Mouse (Mus musculus) myocyte (in vitro differentiated cells): ENCODE measurements at regions not wholly inside any gene's neighbourhood (a gene's known extent, or its start where the extent isn't known, plus 50 kb on each side); places are given as distances from the start of the nearest gene placed in this dataset.
A peak's percentile ranks its signal among the peaks of the same experiment; 100 is the strongest.

Experiments used
- H3K27me3 ChIP-seq: one replicate; pipeline ENCODE4 v1.6.1; 2011; ENCODE audit not compliant: control insufficient read depth, insufficient read depth, insufficient read length
- H3K36me3 ChIP-seq: one replicate; pipeline ENCODE4 v1.6.1; 2011; ENCODE audit not compliant: control insufficient read depth, insufficient read depth
- H3K4me2 ChIP-seq: one replicate; pipeline ENCODE4 v1.6.1; 2011; ENCODE audit warnings: low read depth, control low read depth
- H3K4me3 ChIP-seq: one replicate; pipeline ENCODE4 v1.5.1; 2011; ENCODE audit warnings: mild to moderate bottlenecking, control low read depth, moderate library complexity
- H3K79me2 ChIP-seq: one replicate; pipeline ENCODE4 v1.6.1; 2011; ENCODE audit not compliant: control insufficient read depth, insufficient read depth
- H3ac ChIP-seq: one replicate; pipeline ENCODE4 v1.6.1; 2011; ENCODE audit not compliant: control insufficient read depth, insufficient read length
- CEBPB ChIP-seq: IDR thresholded peaks from 2 replicates; pipeline ENCODE4 v1.6.1; 2011; ENCODE audit warnings: mild to moderate bottlenecking, moderate library complexity; ENCODE audit not compliant: poor library complexity, insufficient read depth, severe bottlenecking
- E2F4 ChIP-seq: IDR thresholded peaks from one replicate; pipeline ENCODE4 v1.6.1; 2011; ENCODE audit warnings: mild to moderate bottlenecking, control low read depth, moderate library complexity; ENCODE audit not compliant: insufficient read depth
- MAX ChIP-seq: IDR thresholded peaks from one replicate; pipeline ENCODE4 v1.6.1; 2011; ENCODE audit warnings: low read depth, mild to moderate bottlenecking, control low read depth
- MYOD1 ChIP-seq, 3 experiments: IDR thresholded peaks; one replicate each; pipeline ENCODE4 v1.6.1; 2011; ENCODE audit warnings: control low read depth in 2 of 3, low read depth in 2 of 3, mild to moderate bottlenecking in 2 of 3, moderate library complexity in 1 of 3; ENCODE audit not compliant: insufficient read length in 2 of 3, control insufficient read depth in 1 of 3
- MYOG ChIP-seq, 3 experiments: IDR thresholded peaks; one replicate each; pipeline ENCODE4 v1.6.1; 2011; ENCODE audit warnings: control low read depth in 2 of 3, low read depth in 2 of 3, mild to moderate bottlenecking in 2 of 3; ENCODE audit not compliant: insufficient read length in 2 of 3, control insufficient read depth in 1 of 3, insufficient read depth in 1 of 3
- POLR2A ChIP-seq: IDR thresholded peaks from one replicate; pipeline ENCODE4 v1.6.1; 2011; ENCODE audit warnings: low read depth, mild to moderate bottlenecking, control low read depth, moderate library complexity; ENCODE audit not compliant: insufficient read length
- POLR2AphosphoS2 ChIP-seq: IDR thresholded peaks from one replicate; pipeline ENCODE4 v1.6.1; 2011; ENCODE audit warnings: low read depth, control low read depth; ENCODE audit not compliant: insufficient read length
- REST ChIP-seq: IDR thresholded peaks from one replicate; pipeline ENCODE4 v1.6.1; 2011; ENCODE audit warnings: mild to moderate bottlenecking, control low read depth, moderate library complexity; ENCODE audit not compliant: insufficient read depth, insufficient read length
- SRF ChIP-seq: IDR thresholded peaks from one replicate; pipeline ENCODE4 v1.6.1; 2011; ENCODE audit warnings: low read depth; ENCODE audit not compliant: control insufficient read depth, insufficient read length
- TCF12 ChIP-seq: IDR thresholded peaks from one replicate; pipeline ENCODE4 v1.6.1; 2011; ENCODE audit warnings: mild to moderate bottlenecking, control low read depth; ENCODE audit not compliant: poor library complexity, insufficient read depth, severe bottlenecking
- TCF3 ChIP-seq: IDR thresholded peaks from one replicate; pipeline ENCODE4 v1.6.1; 2011; ENCODE audit warnings: low read depth, control low read depth; ENCODE audit not compliant: insufficient read length
- USF1 ChIP-seq: IDR thresholded peaks from one replicate; pipeline ENCODE4 v1.6.1; 2011; ENCODE audit warnings: low read depth, mild to moderate bottlenecking, control low read depth, moderate library complexity

DNA sequence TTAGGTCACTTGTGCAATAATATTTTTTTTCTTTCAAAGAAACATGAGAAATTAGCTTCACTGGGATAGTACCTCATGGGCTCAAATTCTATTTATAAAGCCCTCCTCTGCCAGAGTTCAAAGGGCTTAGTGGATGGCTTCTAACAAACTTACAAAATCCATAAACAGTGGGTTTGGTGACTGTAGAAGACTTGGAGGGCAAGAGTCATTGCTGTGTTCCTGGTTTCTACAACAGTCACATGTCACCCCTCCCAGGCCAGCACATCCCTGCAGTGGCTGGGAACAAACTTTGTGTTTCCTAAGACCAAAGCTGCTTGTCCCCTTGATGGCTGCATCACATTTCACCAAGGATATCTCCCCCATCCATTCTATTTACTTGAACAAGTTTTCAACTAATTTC is 66.5 kb downstream of the Gm5426 start:
- no peak for TF ChIP-seq MYOD1 (IDR thresholded peaks at IDR 0.05; ENCODE audit: control insufficient read depth in 1 of 3, insufficient read length in 2 of 3, low read depth in 2 of 3)
- TF ChIP-seq MYOG (IDR thresholded peaks at IDR 0.05; ENCODE audit: control insufficient read depth in 1 of 3, insufficient read depth in 1 of 3, insufficient read length in 2 of 3, low read depth in 2 of 3) = no peak
- no peak for TF ChIP-seq POLR2AphosphoS2
- TF ChIP-seq E2F4 = no peak
- no peak for TF ChIP-seq USF1
- TF ChIP-seq TCF12 = no peak
- TF ChIP-seq MAX = no peak

DNA sequence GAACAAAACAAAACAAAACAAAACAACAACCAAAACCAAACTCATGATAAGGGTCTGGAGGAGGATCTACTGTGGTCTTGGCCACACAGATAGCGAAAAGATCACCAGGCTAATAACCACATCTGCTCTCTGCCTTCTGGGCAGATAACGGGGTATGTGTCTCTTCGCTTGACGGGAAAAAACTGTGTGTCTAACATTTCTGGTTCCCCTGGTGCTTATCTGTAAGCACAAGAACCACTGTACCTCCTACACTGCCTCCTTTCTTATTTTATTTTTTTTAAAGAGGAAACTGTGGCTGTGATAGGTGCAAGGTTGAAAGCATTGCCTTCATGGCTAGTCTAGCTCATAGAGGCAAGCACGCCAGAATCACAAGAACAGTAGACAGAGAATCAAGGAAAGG is 67.8 kb downstream of the Gm5426 start:
- H3K4me2 ChIP-seq = no peak overlapping the region
- H3K4me3 ChIP-seq = no peak overlapping the region
- H3K79me2 ChIP-seq = no peaks in the 10 kb centered on the region
- H3ac ChIP-seq = no peak overlapping the region
- H3K36me3 ChIP-seq = no peaks in the 10 kb centered on the region
- TF ChIP-seq TCF3 = no peak
- TF ChIP-seq MYOG (IDR thresholded peaks at IDR 0.05; ENCODE audit: control insufficient read depth in 1 of 3, insufficient read depth in 1 of 3, insufficient read length in 2 of 3, low read depth in 2 of 3) = no peak
- no peak for TF ChIP-seq CEBPB
- no peak for TF ChIP-seq SRF
- TF ChIP-seq POLR2AphosphoS2 = no peak
- no peak for TF ChIP-seq POLR2A
- no peak for TF ChIP-seq TCF12
- no peak for TF ChIP-seq REST
- TF ChIP-seq MYOD1 (IDR thresholded peaks at IDR 0.05; ENCODE audit: control insufficient read depth in 1 of 3, insufficient read length in 2 of 3, low read depth in 2 of 3) = no peak
- no peak for TF ChIP-seq E2F4
- TF ChIP-seq USF1 = no peak
- no peaks in the 10 kb centered on the region for H3K27me3 ChIP-seq

More for the DNA sequence above, 66.5 kb downstream of the Gm5426 start:
- H3K4me2 ChIP-seq = no peak overlapping the region
- no peaks in the 10 kb centered on the region for H3K36me3 ChIP-seq
- no peaks in the 10 kb centered on the region for H3K27me3 ChIP-seq
- no peaks in the 10 kb centered on the region for H3K79me2 ChIP-seq
- no peak overlapping the region for H3K4me3 ChIP-seq
- no peak overlapping the region for H3ac ChIP-seq

DNA sequence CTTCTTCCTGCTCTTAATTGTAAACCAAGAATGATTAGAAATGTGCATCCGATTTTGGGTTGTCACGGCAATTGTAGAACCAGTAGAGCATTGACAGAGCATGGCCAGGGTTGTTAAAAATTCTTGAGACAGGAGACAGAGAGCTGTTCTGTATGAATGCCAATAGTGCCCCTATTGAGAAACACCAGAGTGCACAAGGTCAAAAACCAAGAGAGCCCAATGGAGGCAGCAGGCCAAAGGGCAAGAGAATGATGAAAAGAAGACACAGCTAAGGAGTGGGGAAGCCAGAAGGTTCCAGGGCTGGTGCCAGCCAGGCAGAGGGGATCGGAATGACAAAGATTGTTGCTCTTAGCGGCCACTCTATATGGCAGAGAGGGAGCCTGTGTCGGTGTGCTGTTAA is 72.8 kb downstream of the Gm5426 start:
- Histone ChIP-seq H3K79me2 (no peaks in the 10 kb centered on the region), H3K4me3 (no peak overlapping the region), H3K27me3 (no peaks in the 10 kb centered on the region), H3K4me2 (no peak overlapping the region), H3K36me3 (no peaks in the 10 kb centered on the region), H3ac (no peak overlapping the region)
- no peak for TF ChIP-seq POLR2AphosphoS2
- no peak for TF ChIP-seq USF1
- no peak for TF ChIP-seq TCF12
- TF ChIP-seq REST = no peak
- no peak for TF ChIP-seq TCF3
- TF ChIP-seq E2F4 = no peak
- no peak for TF ChIP-seq MYOD1 (IDR thresholded peaks at IDR 0.05; ENCODE audit: control insufficient read depth in 1 of 3, insufficient read length in 2 of 3, low read depth in 2 of 3)
- no peak for TF ChIP-seq MAX
- no peak for TF ChIP-seq SRF
- no peak for TF ChIP-seq MYOG (IDR thresholded peaks at IDR 0.05; ENCODE audit: control insufficient read depth in 1 of 3, insufficient read depth in 1 of 3, insufficient read length in 2 of 3, low read depth in 2 of 3)
- no peak for TF ChIP-seq POLR2A
- TF ChIP-seq CEBPB = no peak

DNA sequence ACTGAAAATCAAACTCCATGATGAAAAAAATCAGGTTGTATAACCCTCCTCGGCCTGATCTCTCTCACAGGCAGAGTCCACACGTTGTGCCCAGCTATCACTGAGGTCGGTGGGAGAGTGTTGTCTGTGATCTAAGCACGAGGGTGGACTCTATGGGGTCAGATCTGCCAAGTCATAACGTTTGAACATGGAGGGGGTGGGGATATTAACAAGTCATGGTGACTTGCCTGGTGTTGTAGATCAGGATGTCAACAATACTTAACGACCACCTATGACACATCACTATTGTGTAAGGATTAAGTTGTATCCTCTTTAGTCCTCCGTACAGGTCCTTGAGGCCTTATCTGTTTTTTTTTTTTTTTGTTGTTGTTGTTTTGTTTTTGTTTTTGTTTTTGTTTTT is 74.8 kb downstream of the Gm5426 start:
- Histone ChIP-seq H3K4me2 (no peak overlapping the region), H3K27me3 (no peaks in the 10 kb centered on the region)
- no peak for TF ChIP-seq MAX
- TF ChIP-seq POLR2AphosphoS2 = no peak
- TF ChIP-seq POLR2A = no peak
- TF ChIP-seq E2F4 = no peak
- no peak for TF ChIP-seq MYOD1 (IDR thresholded peaks at IDR 0.05; ENCODE audit: control insufficient read depth in 1 of 3, insufficient read length in 2 of 3, low read depth in 2 of 3)
- TF ChIP-seq TCF3 = no peak
- TF ChIP-seq REST = no peak
- TF ChIP-seq TCF12 = no peak
- no peak for TF ChIP-seq CEBPB

DNA sequence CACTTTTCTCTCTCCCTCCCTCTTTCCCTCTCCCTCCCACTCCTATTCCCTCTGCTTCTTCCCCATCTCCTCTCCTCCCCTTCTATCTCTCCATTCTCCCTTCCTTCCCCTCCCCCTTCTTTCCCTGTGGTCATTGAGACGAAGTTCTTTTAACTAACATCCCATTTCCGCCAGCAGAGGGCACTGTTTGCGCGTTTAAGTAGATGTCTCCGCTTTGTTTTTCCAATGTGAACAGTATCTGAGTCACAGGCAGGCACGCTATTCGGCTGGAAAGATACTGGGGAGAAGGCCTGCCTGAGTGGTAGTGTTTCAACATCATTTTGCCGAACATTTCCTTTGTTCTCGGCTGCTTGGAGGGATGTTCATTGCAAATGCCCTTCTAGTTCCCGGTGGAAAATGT is 77.5 kb downstream of the Gm5426 start:
- TF ChIP-seq USF1 (no peak), CEBPB (peak; percentile 62; the same call in 1 of the 2 replicates)
- H3K36me3 ChIP-seq = no peaks in the 10 kb centered on the region
- H3K27me3 ChIP-seq = no peaks in the 10 kb centered on the region
- H3K4me2 ChIP-seq = peak overlapping the region; percentile 60
- no peak overlapping the region for H3K4me3 ChIP-seq
- H3ac ChIP-seq = no peak overlapping the region
- H3K79me2 ChIP-seq = no peaks in the 10 kb centered on the region

More for the DNA sequence above, 74.8 kb downstream of the Gm5426 start:
- H3ac ChIP-seq = no peak overlapping the region
- no peak overlapping the region for H3K4me3 ChIP-seq
- no peaks in the 10 kb centered on the region for H3K79me2 ChIP-seq
- H3K36me3 ChIP-seq = no peaks in the 10 kb centered on the region
